12 mouse cellular contexts compared by ENCODE assay signal in the genomic region with DNA sequence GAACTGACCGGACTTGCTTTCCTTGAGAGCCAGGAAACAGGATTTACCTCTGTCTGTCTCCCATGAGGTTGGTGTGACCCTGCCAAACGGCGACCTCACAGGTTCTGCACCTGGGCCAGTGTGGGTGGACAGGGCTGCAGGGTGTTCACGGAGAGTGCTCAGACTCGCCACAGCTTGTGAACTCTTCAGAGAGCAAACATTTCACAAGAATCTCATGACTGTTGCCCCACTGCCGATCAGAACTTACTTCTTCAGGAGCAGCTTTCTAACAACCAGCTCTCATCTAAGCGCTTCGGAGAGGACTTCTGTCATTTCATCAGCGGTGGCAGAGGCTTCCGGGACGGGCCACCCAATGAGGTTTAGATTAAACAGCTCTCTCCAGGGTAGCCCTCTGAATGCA.
DNase-seq lines count a peak whose midpoint lies in the region; ATAC-seq lines count a peak whose summit lies in the region.
"Had no signal": no experiment of that assay in that cellular context is flagged by ENCODE, and none has a peak within 500 bp of the region (broad histone marks: within the 10 kb centered on the region; RNA-seq: fewer than 3 reads in every experiment).

No protein-coding gene starts in this region.

- no peaks in the 10 kb centered on the region for H3K9me3 ChIP-seq in heart, embryonic 13.5 days
- H3K9me3 ChIP-seq in liver, embryonic 16.5 days (replicated peaks; ENCODE audit: control insufficient read depth, low read length), result no peaks in the 10 kb centered on the region
- H3K9me3 ChIP-seq in stomach, embryonic 14.5 days (ENCODE audit: control insufficient read depth, low read depth, low read length), result no peaks in the 10 kb centered on the region
- no peaks in the 10 kb centered on the region for H3K9me3 ChIP-seq in midbrain, embryonic 11.5 days (ENCODE audit: control insufficient read depth, low read length)

- 0 out of 2 replicates have a peak overlapping the region, but pooled peaks have one; percentile 38 for H3K9ac ChIP-seq in heart, embryonic 13.5 days
- H3K9ac ChIP-seq in liver, embryonic 16.5 days (ENCODE audit: low read depth, low read length), result no peak overlapping the region
- H3K9ac ChIP-seq in stomach, embryonic 14.5 days (replicated peaks; ENCODE audit: low read depth, low read length), result no peak overlapping the region
- no peak overlapping the region for H3K9ac ChIP-seq in midbrain, embryonic 11.5 days (ENCODE audit: low read length)

- H3K36me3 ChIP-seq in heart, embryonic 13.5 days, result no peaks in the 10 kb centered on the region
- H3K36me3 ChIP-seq in liver, embryonic 16.5 days (ENCODE audit: control insufficient read depth, insufficient read depth), result no peaks in the 10 kb centered on the region
- no peaks in the 10 kb centered on the region for H3K36me3 ChIP-seq in stomach, embryonic 14.5 days (ENCODE audit: control insufficient read depth, insufficient read depth, low read length)
- no peaks in the 10 kb centered on the region for H3K36me3 ChIP-seq in midbrain, embryonic 11.5 days (ENCODE audit: control insufficient read depth, insufficient read depth, low read length)

- peaks cover 45% of the 10 kb centered on the region for H3K4me1 ChIP-seq in heart, embryonic 13.5 days
- peaks cover 16% of the 10 kb centered on the region for H3K4me1 ChIP-seq in liver, embryonic 16.5 days (ENCODE audit: control insufficient read depth, low read depth, low read length)
- H3K4me1 ChIP-seq in stomach, embryonic 14.5 days (ENCODE audit: control insufficient read depth, insufficient read depth, low read length), result peaks cover 9% of the 10 kb centered on the region
- peaks cover 7% of the 10 kb centered on the region; the same call in 1 of the 2 replicates for H3K4me1 ChIP-seq in midbrain, embryonic 11.5 days (ENCODE audit: control insufficient read depth, insufficient read depth, low read length)

- H3K4me2 ChIP-seq in heart, embryonic 13.5 days, result peak overlapping the region; percentile 37
- H3K4me2 ChIP-seq in liver, embryonic 16.5 days (ENCODE audit: low read depth, low read length), result peak overlapping the region; percentile 39
- peak overlapping the region; percentile 20; the same call in 1 of the 2 replicates for H3K4me2 ChIP-seq in stomach, embryonic 14.5 days (replicated peaks; ENCODE audit: low read depth, low read length)
- H3K4me2 ChIP-seq in midbrain, embryonic 11.5 days, result no peak overlapping the region

- no peaks in the 10 kb centered on the region for H3K27me3 ChIP-seq in heart, embryonic 13.5 days (replicated peaks)
- H3K27me3 ChIP-seq in liver, embryonic 16.5 days (ENCODE audit: control insufficient read depth, insufficient read depth, low read depth, low read length), result no peaks in the 10 kb centered on the region
- no peaks in the 10 kb centered on the region for H3K27me3 ChIP-seq in stomach, embryonic 14.5 days (ENCODE audit: control insufficient read depth, insufficient read depth, low read length)
- no peaks in the 10 kb centered on the region for H3K27me3 ChIP-seq in midbrain, embryonic 11.5 days (ENCODE audit: control insufficient read depth, insufficient read depth, low read length)
- H3K27me3 ChIP-seq: Patski had no signal

- no peak for ATAC-seq in heart, embryonic 13.5 days (ENCODE audit: extremely low read depth, insufficient number of reproducible peaks, low FRiP score, low TSS enrichment)
- ATAC-seq in granulocyte monocyte progenitor cell, adult 5-6 weeks (replicated peaks; ENCODE audit: poor library complexity, severe bottlenecking), result peak; percentile 56
- ATAC-seq in liver, embryonic 16.5 days (ENCODE audit: low read depth), result peak; percentile 63
- ATAC-seq in stomach, embryonic 14.5 days (ENCODE audit: insufficient number of reproducible peaks, insufficient read depth, low FRiP score, low read depth), result no peak
- no peak for ATAC-seq in midbrain, embryonic 11.5 days (ENCODE audit: low FRiP score)
- ATAC-seq: Patski had no signal

- no peak overlapping the region for H3K27ac ChIP-seq in heart, embryonic 13.5 days (replicated peaks)
- peak overlapping the region; percentile 63 for H3K27ac ChIP-seq in liver, embryonic 16.5 days (ENCODE audit: low read length)
- no peak overlapping the region for H3K27ac ChIP-seq in stomach, embryonic 14.5 days (ENCODE audit: low read length)
- H3K27ac ChIP-seq in midbrain, embryonic 11.5 days (ENCODE audit: low read depth, low read length), result no peak overlapping the region
- H3K27ac ChIP-seq: macrophage had no signal

- DNase-seq in heart, postnatal 36 days, result no peak
- DNase-seq in retina, postnatal 1 day, result no peak
- no peak for DNase-seq in left cerebral cortex, postnatal 25 days (ENCODE audit: low spot score in 2 of 2)
- DNase-seq in midbrain, embryonic 11.5 days (ENCODE audit: low spot score, missing footprints), result no peak
- DNase-seq: cerebellum, adult 9-10 months; layer of hippocampus, adult 9-11 months had no signal

- 46% methylated on average over 11 of the region's 11 CpGs for WGBS in heart, embryonic 13.5 days
- 39% methylated on average over 11 of the region's 11 CpGs for WGBS in liver, embryonic 16.5 days (ENCODE audit: insufficient replicate concordance)
- WGBS in stomach, embryonic 14.5 days, result 37% methylated on average over 11 of the region's 11 CpGs
- 69% methylated on average over 11 of the region's 11 CpGs for WGBS in midbrain, embryonic 11.5 days

- no peak overlapping the region for H3K4me3 ChIP-seq in heart, embryonic 13.5 days
- peak overlapping the region; percentile 17 for H3K4me3 ChIP-seq in liver, embryonic 16.5 days (ENCODE audit: low read depth, low read length)
- H3K4me3 ChIP-seq in stomach, embryonic 14.5 days (ENCODE audit: low read depth, low read length), result no peak overlapping the region
- no peak overlapping the region for H3K4me3 ChIP-seq in midbrain, embryonic 11.5 days (ENCODE audit: low read depth, low read length)

- intact Hi-C loops in heart, postnatal 36 days (cut with DNase I), result no loop called here
- intact Hi-C loops in left cerebral cortex, postnatal 25 days (cut with DNase I), result no loop called here

Comparison
In these comparisons a context has a peak if more than half of its experiments do, and no peak if none do; other contexts are left out.
1. ATAC-seq: peak in granulocyte monocyte progenitor cell, adult 5-6 weeks (single experiment) and liver, embryonic 16.5 days (single experiment); none in heart, embryonic 13.5 days (single experiment), stomach, embryonic 14.5 days (single experiment) and midbrain, embryonic 11.5 days (single experiment).